ENCODE assay signal across 9 mouse cellular contexts in the genomic region with DNA sequence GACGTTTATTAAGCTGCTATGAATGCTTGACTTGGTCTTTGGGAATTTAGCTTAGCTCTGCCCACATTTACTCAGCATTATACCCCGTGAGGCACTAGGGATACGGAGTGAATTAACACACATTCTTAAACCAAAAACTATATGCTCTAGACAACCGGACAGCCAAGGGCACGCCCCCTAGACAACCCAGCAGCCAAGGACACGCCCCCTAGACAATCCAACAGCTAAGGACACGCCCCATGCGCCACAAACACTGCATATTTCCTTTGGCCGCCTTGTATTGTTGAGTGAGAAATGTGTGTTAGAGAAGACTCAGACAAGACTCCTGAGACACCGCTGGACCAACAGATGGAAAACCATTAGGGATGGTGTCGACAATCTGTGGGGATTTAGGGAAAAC. TPM values are rescaled to one million over a fixed set of nuclear protein-coding genes. Genes with fewer than 3 reads are reported as not detected.
DNase-seq lines count a peak whose midpoint lies in the region; ATAC-seq lines count a peak whose summit lies in the region.
"Had no signal": no experiment of that assay in that cellular context is flagged by ENCODE, and none has a peak within 500 bp of the region (broad histone marks: within the 10 kb centered on the region; RNA-seq: fewer than 3 reads in every experiment).

No protein-coding gene starts in this region.

- no peaks in the 10 kb centered on the region for H3K4me1 ChIP-seq in hindbrain, embryonic 11.5 days (replicated peaks; ENCODE audit: control insufficient read depth, insufficient read depth, low read length)
- H3K4me1 ChIP-seq in hindbrain, embryonic 14.5 days (replicated peaks; ENCODE audit: control insufficient read depth, insufficient read depth, low read length) = 0 out of 2 replicates have a peak, but pooled peaks cover 5% of the 10 kb centered on the region
- H3K4me1 ChIP-seq in liver, embryonic 12.5 days = peaks cover 10% of the 10 kb centered on the region; the same call in 1 of the 2 replicates
- no peaks in the 10 kb centered on the region for H3K4me1 ChIP-seq in stomach, embryonic 15.5 days

- no peak overlapping the region for H3K9ac ChIP-seq in hindbrain, embryonic 11.5 days (ENCODE audit: low read depth, low read length)
- H3K9ac ChIP-seq in hindbrain, embryonic 14.5 days = no peak overlapping the region
- no peak overlapping the region for H3K9ac ChIP-seq in liver, embryonic 12.5 days
- no peak overlapping the region for H3K9ac ChIP-seq in stomach, embryonic 15.5 days

- DNase-seq in hindbrain, embryonic 11.5 days (ENCODE audit: low spot score) = peak; percentile 48
- DNase-seq in hindbrain, embryonic 14.5 days (ENCODE audit: low spot score) = no peak
- peak; percentile 76 for DNase-seq in ZHBTc4 (ENCODE audit: low read depth, low spot score)
- no peak for DNase-seq in ovary, postnatal 14 days (ENCODE audit: low spot score)
- DNase-seq in frontal cortex, postnatal 25 days (ENCODE audit: low spot score in 2 of 2) = no peak
- no peak for DNase-seq in kidney, adult 9 months
- DNase-seq: cerebellum, adult 8-10 months had no signal

- H3K9me3 ChIP-seq in hindbrain, embryonic 11.5 days (ENCODE audit: control insufficient read depth, low read length) = no peaks in the 10 kb centered on the region
- no peaks in the 10 kb centered on the region for H3K9me3 ChIP-seq in hindbrain, embryonic 14.5 days (ENCODE audit: control insufficient read depth, low read length)
- no peaks in the 10 kb centered on the region for H3K9me3 ChIP-seq in liver, embryonic 12.5 days (replicated peaks)
- H3K9me3 ChIP-seq in stomach, embryonic 15.5 days = no peaks in the 10 kb centered on the region

- ATAC-seq in hindbrain, embryonic 11.5 days (ENCODE audit: low FRiP score) = peak; percentile 73
- no peak for ATAC-seq in hindbrain, embryonic 14.5 days (ENCODE audit: low FRiP score)
- ATAC-seq in liver, embryonic 12.5 days = peak; percentile 71
- peak; percentile 79 for ATAC-seq in stomach, embryonic 15.5 days (ENCODE audit: insufficient read depth, low FRiP score, low read depth)

- no peaks in the 10 kb centered on the region for H3K36me3 ChIP-seq in hindbrain, embryonic 11.5 days (ENCODE audit: control insufficient read depth, insufficient read depth, low read length)
- no peaks in the 10 kb centered on the region for H3K36me3 ChIP-seq in hindbrain, embryonic 14.5 days (replicated peaks; ENCODE audit: control insufficient read depth, insufficient read depth)
- H3K36me3 ChIP-seq in liver, embryonic 12.5 days = no peaks in the 10 kb centered on the region
- H3K36me3 ChIP-seq in stomach, embryonic 15.5 days = no peaks in the 10 kb centered on the region

- H3K4me2 ChIP-seq in hindbrain, embryonic 11.5 days (replicated peaks; ENCODE audit: low read depth, low read length) = no peak overlapping the region
- no peak overlapping the region for H3K4me2 ChIP-seq in hindbrain, embryonic 14.5 days (replicated peaks)
- H3K4me2 ChIP-seq in liver, embryonic 12.5 days = no peak overlapping the region
- no peak overlapping the region for H3K4me2 ChIP-seq in stomach, embryonic 15.5 days

- WGBS in hindbrain, embryonic 11.5 days = 57% methylated on average over 11 of the region's 11 CpGs
- WGBS in hindbrain, embryonic 14.5 days = 51% methylated on average over 11 of the region's 11 CpGs
- 47% methylated on average over 11 of the region's 11 CpGs for WGBS in liver, embryonic 12.5 days (ENCODE audit: insufficient replicate concordance)
- WGBS in stomach, embryonic 15.5 days = 56% methylated on average over 11 of the region's 11 CpGs

- no peaks in the 10 kb centered on the region for H3K27me3 ChIP-seq in hindbrain, embryonic 11.5 days (ENCODE audit: control insufficient read depth, insufficient read depth, low read length)
- no peaks in the 10 kb centered on the region for H3K27me3 ChIP-seq in hindbrain, embryonic 14.5 days (ENCODE audit: control insufficient read depth, insufficient read depth, low read length)
- no peaks in the 10 kb centered on the region for H3K27me3 ChIP-seq in liver, embryonic 12.5 days (replicated peaks)
- no peaks in the 10 kb centered on the region for H3K27me3 ChIP-seq in stomach, embryonic 15.5 days (replicated peaks)

- no peak overlapping the region; the same call in 1 of the 2 replicates for H3K27ac ChIP-seq in hindbrain, embryonic 11.5 days (ENCODE audit: low read depth, low read length)
- no peak overlapping the region for H3K27ac ChIP-seq in hindbrain, embryonic 14.5 days
- H3K27ac ChIP-seq in liver, embryonic 12.5 days = no peak overlapping the region
- H3K27ac ChIP-seq in stomach, embryonic 15.5 days = no peak overlapping the region

- no peak overlapping the region for H3K4me3 ChIP-seq in hindbrain, embryonic 11.5 days (ENCODE audit: low read depth, low read length)
- H3K4me3 ChIP-seq in hindbrain, embryonic 14.5 days (replicated peaks; ENCODE audit: low read length) = no peak overlapping the region
- no peak overlapping the region for H3K4me3 ChIP-seq in liver, embryonic 12.5 days
- no peak overlapping the region for H3K4me3 ChIP-seq in stomach, embryonic 15.5 days (replicated peaks)

RNA-seq across cellular contexts. Expression of a gene that starts 39.1 kb away (rescaled TPM):
- polyA plus RNA-seq in hindbrain, embryonic 11.5 days (2014; fragmentation: Nextera tagmentation; extraction: Ambion mirVana) = 4.0 and 6.4 TPM in 2 replicates
- 17.5 and 19.8 TPM in 2 replicates for polyA plus RNA-seq in hindbrain, embryonic 14.5 days (2014; fragmentation: Nextera tagmentation; extraction: Ambion mirVana)
- polyA plus RNA-seq in liver, embryonic 12.5 days (2016; fragmentation: Nextera tagmentation; extraction: Ambion mirVana) = 0.05 and 0.10 TPM in 2 replicates
- 1.3 and 1.7 TPM in 2 replicates for polyA plus RNA-seq in stomach, embryonic 15.5 days (2015; fragmentation: Nextera tagmentation; extraction: Ambion mirVana)

Comparison
In these comparisons a context has a peak if more than half of its experiments do, and no peak if none do; other contexts are left out.
1. DNase-seq: peak in hindbrain, embryonic 11.5 days (single experiment) and ZHBTc4 (single experiment); none in hindbrain, embryonic 14.5 days (single experiment), ovary, postnatal 14 days (single experiment), frontal cortex, postnatal 25 days (0 of 2) and kidney, adult 9 months (single experiment).